Comparison of ENCODE assay signal across 9 mouse cellular contexts in genomic region chr15:102966776-102967311, GRCm38 (mm10). TPM values are rescaled to one million over a fixed set of nuclear protein-coding genes. Genes with fewer than 3 reads are reported as not detected.
DNase-seq lines count a peak whose midpoint lies in the region; ATAC-seq and TF ChIP-seq lines count a peak whose summit lies in the region.
"Had no signal": no experiment of that assay in that cellular context is flagged by ENCODE, and none has a peak within 500 bp of the region (broad histone marks: within the 10 kb centered on the region; RNA-seq: fewer than 3 reads in every experiment).

Gene Hoxc10, plus strand, starts transcription at chr15:102966796.

- no peaks in the 10 kb centered on the region for H3K9me3 ChIP-seq in heart, embryonic 14.5 days (ENCODE audit: control insufficient read depth, low read length)
- H3K9me3 ChIP-seq in E14TG2a.4 (ENCODE audit: low read length), result no peaks in the 10 kb centered on the region
- H3K9me3 ChIP-seq in forebrain, embryonic 16.5 days (ENCODE audit: control insufficient read depth, low read length), result no peaks in the 10 kb centered on the region
- H3K9me3 ChIP-seq in limb, embryonic 10.5 days (replicated peaks), result no peaks in the 10 kb centered on the region

- no peak within 1 kb of the TSS for H3K27ac ChIP-seq in heart, embryonic 14.5 days (replicated peaks in 1 of 2; ENCODE audit: control insufficient read depth in 1 of 2, insufficient read depth in 1 of 2, low read depth in 2 of 2, low read length in 2 of 2)
- no peak within 1 kb of the TSS for H3K27ac ChIP-seq in forebrain, embryonic 16.5 days (ENCODE audit: low read length)
- peak within 1 kb of the TSS; percentile 93 for H3K27ac ChIP-seq in limb, embryonic 10.5 days

- no peak for ATAC-seq in heart, embryonic 14.5 days (ENCODE audit: insufficient number of reproducible peaks, insufficient read depth, low FRiP score, low read depth)
- ATAC-seq in forebrain, embryonic 16.5 days, result no peak

- TF ChIP-seq CTCF in E14TG2a.4 (conservative IDR thresholded peaks at IDR 0.05; ENCODE audit: low read length), result no peak

- intact Hi-C loops in heart, postnatal 25 days (cut with DNase I), result no loop called here

- H3K4me2 ChIP-seq in heart, embryonic 14.5 days (ENCODE audit: low read length), result peak within 1 kb of the TSS; percentile 44
- peak within 1 kb of the TSS; percentile 28; the same call in 1 of the 2 replicates for H3K4me2 ChIP-seq in forebrain, embryonic 16.5 days (ENCODE audit: low read length)

- peak within 1 kb of the TSS in 1 of 2 experiments; percentile 16; a peak in 1 of 4 replicates for H3K4me3 ChIP-seq in heart, embryonic 14.5 days (ENCODE audit: control insufficient read depth in 1 of 2, insufficient read depth in 1 of 2, low read depth in 1 of 2, low read length in 2 of 2)
- H3K4me3 ChIP-seq in E14TG2a.4 (replicated peaks; ENCODE audit: low read length), result peak within 1 kb of the TSS; percentile 65
- peak within 1 kb of the TSS; percentile 19 for H3K4me3 ChIP-seq in forebrain, embryonic 16.5 days (replicated peaks; ENCODE audit: low read length)
- peak within 1 kb of the TSS; percentile 58 for H3K4me3 ChIP-seq in limb, embryonic 10.5 days

- H3K27me3 ChIP-seq in heart, embryonic 14.5 days (ENCODE audit: control insufficient read depth, insufficient read depth, low read length), result peaks cover 99% of the 10 kb centered on the region
- H3K27me3 ChIP-seq in E14TG2a.4 (ENCODE audit: insufficient read depth, low read length), result peaks cover 96% of the 10 kb centered on the region
- peaks cover 93% of the 10 kb centered on the region for H3K27me3 ChIP-seq in forebrain, embryonic 16.5 days (replicated peaks; ENCODE audit: control insufficient read depth, insufficient read depth, low read length)
- peaks cover 100% of the 10 kb centered on the region for H3K27me3 ChIP-seq in limb, embryonic 10.5 days (ENCODE audit: low read depth, poor library complexity, severe bottlenecking)

- no peak for DNase-seq in heart, postnatal 25 days (ENCODE audit: low spot score)
- peak; percentile 66 for DNase-seq in limb, embryonic 10.5 days (ENCODE audit: low spot score)
- no peak for DNase-seq in right cerebral cortex, postnatal 10 days (ENCODE audit: low spot score in 2 of 2)
- no peak for DNase-seq in cerebellum, adult 18-20 months
- DNase-seq in lung, postnatal 4 days, result no peak

- H3K36me3 ChIP-seq in heart, embryonic 14.5 days (ENCODE audit: control insufficient read depth, insufficient read depth, low read length), result no peaks in the 10 kb centered on the region
- no peaks in the 10 kb centered on the region for H3K36me3 ChIP-seq in E14TG2a.4 (ENCODE audit: insufficient read depth, low read length)
- no peaks in the 10 kb centered on the region for H3K36me3 ChIP-seq in forebrain, embryonic 16.5 days (ENCODE audit: control insufficient read depth, insufficient read depth)
- no peaks in the 10 kb centered on the region for H3K36me3 ChIP-seq in limb, embryonic 10.5 days

- no peaks in the 10 kb centered on the region; a peak in 1 of 4 replicates for H3K4me1 ChIP-seq in heart, embryonic 14.5 days (ENCODE audit: control insufficient read depth in 2 of 2, insufficient read depth in 2 of 2, low read length in 2 of 2)
- peaks cover 39% of the 10 kb centered on the region for H3K4me1 ChIP-seq in E14TG2a.4 (replicated peaks; ENCODE audit: low read depth, low read length)
- H3K4me1 ChIP-seq in forebrain, embryonic 16.5 days (replicated peaks; ENCODE audit: control insufficient read depth, insufficient read depth, low read length), result no peaks in the 10 kb centered on the region; the same call in 1 of the 2 replicates
- H3K4me1 ChIP-seq in limb, embryonic 10.5 days, result peaks cover 38% of the 10 kb centered on the region

- WGBS in heart, embryonic 14.5 days, result 3% methylated on average over 27 of the region's 27 CpGs
- 3% methylated on average over 27 of the region's 27 CpGs for WGBS in forebrain, embryonic 16.5 days
- WGBS in limb, embryonic 10.5 days, result 3% methylated on average over 27 of the region's 27 CpGs

- no peak within 1 kb of the TSS for H3K9ac ChIP-seq in heart, embryonic 14.5 days (ENCODE audit: low read length)
- H3K9ac ChIP-seq in forebrain, embryonic 16.5 days (replicated peaks; ENCODE audit: low read depth, low read length), result no peak within 1 kb of the TSS

RNA-seq across cellular contexts. Expression of gene Hoxc10, which starts in this region (rescaled TPM):
- polyA plus RNA-seq in heart, embryonic 14.5 days (2014; fragmentation: Nextera tagmentation; extraction: Ambion mirVana), result not detected in 2 replicates
- total RNA-seq in heart, postnatal 25 days (2021), result not detected
- polyA plus RNA-seq in forebrain, embryonic 16.5 days (2015; fragmentation: Nextera tagmentation; extraction: Ambion mirVana), result not detected in 2 replicates
- 21.4 and 51.4 TPM in 2 replicates for polyA plus RNA-seq in limb, embryonic 10.5 days (2016; fragmentation: Nextera tagmentation; extraction: Ambion mirVana)
- total RNA-seq: heart, postnatal 10 days had no signal

Comparison
In these comparisons a context has a peak if more than half of its experiments do, and no peak if none do; other contexts are left out.
1. RNA of gene Hoxc10 (polyA plus RNA-seq): 21.4 to 51.4 TPM in limb, embryonic 10.5 days; not detected in heart, embryonic 14.5 days and not detected in forebrain, embryonic 16.5 days; every median in the first group is over 10 times any median in the second.